10 mouse cellular contexts compared by ENCODE assay signal in genomic region chr9:62181182-62181830, GRCm38 (mm10). TPM values are rescaled to one million over a fixed set of nuclear protein-coding genes. Genes with fewer than 3 reads are reported as not detected.
A peak's percentile ranks its signal among the peaks of the same experiment; 100 is the strongest.
DNase-seq lines count a peak whose midpoint lies in the region; ATAC-seq lines count a peak whose summit lies in the region.
"Had no signal": no experiment of that assay in that cellular context is flagged by ENCODE, and none has a peak within 500 bp of the region (broad histone marks: within the 10 kb centered on the region; RNA-seq: fewer than 3 reads in every experiment).

No protein-coding gene starts in this region.

- H3K9me3 ChIP-seq in heart, embryonic 10.5 days: no peaks in the 10 kb centered on the region
- no peaks in the 10 kb centered on the region for H3K9me3 ChIP-seq in forebrain, embryonic 11.5 days (ENCODE audit: control insufficient read depth, low read length)
- H3K9me3 ChIP-seq in intestine, embryonic 16.5 days (ENCODE audit: control insufficient read depth, low read length): no peaks in the 10 kb centered on the region
- no peaks in the 10 kb centered on the region for H3K9me3 ChIP-seq in neural tube, embryonic 14.5 days (ENCODE audit: control insufficient read depth, low read length)
- H3K9me3 ChIP-seq: limb, embryonic 15.5 days had no signal

- H3K27me3 ChIP-seq in heart, embryonic 10.5 days (ENCODE audit: insufficient read depth, poor library complexity, severe bottlenecking): no peaks in the 10 kb centered on the region
- no peaks in the 10 kb centered on the region; the same call in 1 of the 2 replicates for H3K27me3 ChIP-seq in forebrain, embryonic 11.5 days (ENCODE audit: control insufficient read depth, insufficient read depth, low read length)
- H3K27me3 ChIP-seq in intestine, embryonic 16.5 days (replicated peaks; ENCODE audit: control insufficient read depth, insufficient read depth, low read length): no peaks in the 10 kb centered on the region
- no peaks in the 10 kb centered on the region for H3K27me3 ChIP-seq in neural tube, embryonic 14.5 days (ENCODE audit: control insufficient read depth, insufficient read depth, low read length)
- H3K27me3 ChIP-seq: limb, embryonic 15.5 days had no signal

- no peaks in the 10 kb centered on the region for H3K36me3 ChIP-seq in heart, embryonic 10.5 days
- no peaks in the 10 kb centered on the region for H3K36me3 ChIP-seq in forebrain, embryonic 11.5 days (ENCODE audit: control insufficient read depth, insufficient read depth, low read length)
- H3K36me3 ChIP-seq in intestine, embryonic 16.5 days (ENCODE audit: control insufficient read depth, insufficient read depth, low read length): no peaks in the 10 kb centered on the region
- no peaks in the 10 kb centered on the region for H3K36me3 ChIP-seq in neural tube, embryonic 14.5 days (ENCODE audit: control insufficient read depth, insufficient read depth, low read length)
- H3K36me3 ChIP-seq: limb, embryonic 15.5 days had no signal

- 66% methylated on average over 9 of the region's 9 CpGs for WGBS in heart, embryonic 10.5 days
- WGBS in forebrain, embryonic 11.5 days: 24% methylated on average over 9 of the region's 9 CpGs
- WGBS in intestine, embryonic 16.5 days: 39% methylated on average over 9 of the region's 9 CpGs
- WGBS in neural tube, embryonic 14.5 days: 16% methylated on average over 9 of the region's 9 CpGs

- H3K4me2 ChIP-seq in forebrain, embryonic 11.5 days (ENCODE audit: low read depth, low read length, severe bottlenecking): peak overlapping the region; percentile 15; the same call in 1 of the 2 replicates
- H3K4me2 ChIP-seq in intestine, embryonic 16.5 days (ENCODE audit: low read depth, low read length): no peak overlapping the region
- no peak overlapping the region; the same call in 1 of the 2 replicates for H3K4me2 ChIP-seq in neural tube, embryonic 14.5 days (ENCODE audit: low read depth, low read length)
- H3K4me2 ChIP-seq: limb, embryonic 15.5 days had no signal

- H3K4me3 ChIP-seq in heart, embryonic 10.5 days: no peak overlapping the region
- no peak overlapping the region for H3K4me3 ChIP-seq in forebrain, embryonic 11.5 days (ENCODE audit: low read depth, low read length)
- H3K4me3 ChIP-seq in intestine, embryonic 16.5 days (ENCODE audit: low read length): no peak overlapping the region
- no peak overlapping the region for H3K4me3 ChIP-seq in neural tube, embryonic 14.5 days (ENCODE audit: low read depth, low read length)
- H3K4me3 ChIP-seq: limb, embryonic 15.5 days had no signal

- peaks cover 14% of the 10 kb centered on the region; the same call in 1 of the 2 replicates for H3K4me1 ChIP-seq in heart, embryonic 10.5 days
- peaks cover 12% of the 10 kb centered on the region; the same call in 1 of the 2 replicates for H3K4me1 ChIP-seq in forebrain, embryonic 11.5 days (replicated peaks; ENCODE audit: control insufficient read depth, insufficient read depth, low read length)
- H3K4me1 ChIP-seq in intestine, embryonic 16.5 days (ENCODE audit: control insufficient read depth, insufficient read depth, low read length): no peaks in the 10 kb centered on the region
- peaks cover 22% of the 10 kb centered on the region for H3K4me1 ChIP-seq in neural tube, embryonic 14.5 days (ENCODE audit: control insufficient read depth, insufficient read depth, low read length)

- H3K27ac ChIP-seq in heart, embryonic 10.5 days: 0 out of 2 replicates have a peak overlapping the region, but pooled peaks have one; percentile 2
- H3K27ac ChIP-seq in forebrain, embryonic 11.5 days (ENCODE audit: low read depth, low read length): no peak overlapping the region
- H3K27ac ChIP-seq in intestine, embryonic 16.5 days (ENCODE audit: low read length): no peak overlapping the region
- peak overlapping the region; percentile 84 for H3K27ac ChIP-seq in neural tube, embryonic 14.5 days (ENCODE audit: low read depth, low read length)
- H3K27ac ChIP-seq: limb, embryonic 15.5 days had no signal

- ATAC-seq in forebrain, embryonic 11.5 days (replicated peaks; ENCODE audit: low FRiP score): peak; percentile 78; the same call in 1 of the 2 replicates
- ATAC-seq in intestine, embryonic 16.5 days: 0 out of 2 replicates have a peak, but pooled peaks have one; percentile 31
- peak; percentile 93 for ATAC-seq in neural tube, embryonic 14.5 days (ENCODE audit: low read depth)

- no peak for DNase-seq in heart, embryonic 10.5 days (ENCODE audit: low spot score)
- DNase-seq in heart, adult 8-10 months (ENCODE audit: low spot score): no peak
- DNase-seq in forebrain, embryonic 11.5 days (ENCODE audit: low spot score): peak; percentile 66
- no peak for DNase-seq in heart, postnatal 4 days
- no peak for DNase-seq in kidney, adult 18-20 months
- DNase-seq in cerebellum, postnatal 14 days: no peak
- DNase-seq: lung, postnatal 14 days had no signal

- no peak overlapping the region for H3K9ac ChIP-seq in forebrain, embryonic 11.5 days (ENCODE audit: low read length)
- H3K9ac ChIP-seq in intestine, embryonic 16.5 days (ENCODE audit: low read depth, low read length): no peak overlapping the region
- H3K9ac ChIP-seq in neural tube, embryonic 14.5 days (replicated peaks; ENCODE audit: low read depth, low read length): no peak overlapping the region
- H3K9ac ChIP-seq: limb, embryonic 15.5 days had no signal

RNA-seq across cellular contexts. Expression of gene Glce, which starts 58.9 kb away (rescaled TPM):
- 15.6 and 17.6 TPM in 2 replicates for polyA plus RNA-seq in heart, embryonic 10.5 days (2016; fragmentation: Nextera tagmentation; extraction: Ambion mirVana)
- total RNA-seq in heart, adult 8-10 months (2022): 10 to 100 TPM in 3 of 4 experiments, 1 to 10 TPM in 1; 9.2 to 12.0 (median 11.0) TPM
- 18.4 and 19.5 TPM in 2 replicates for polyA plus RNA-seq in forebrain, embryonic 11.5 days (2014; fragmentation: Nextera tagmentation; extraction: Ambion mirVana)
- 16.0 and 16.1 TPM in 2 replicates for polyA plus RNA-seq in intestine, embryonic 16.5 days (2015; fragmentation: Nextera tagmentation; extraction: Ambion mirVana)
- polyA plus RNA-seq in neural tube, embryonic 14.5 days (2014; fragmentation: Nextera tagmentation; extraction: Ambion mirVana): 25.1 and 32.6 TPM in 2 replicates
- 10 to 100 TPM; 11.3 to 14.4 TPM for total RNA-seq in heart, postnatal 4 days (2021)

Comparison
In these comparisons a context has a peak if more than half of its experiments do, and no peak if none do; other contexts are left out.
1. H3K27ac ChIP-seq: peak in heart, embryonic 10.5 days (single experiment) and neural tube, embryonic 14.5 days (single experiment); none in forebrain, embryonic 11.5 days (single experiment) and intestine, embryonic 16.5 days (single experiment).
2. ATAC-seq: peak in every context shown above with its lines; median percentile 93 in neural tube, embryonic 14.5 days; 78 in forebrain, embryonic 11.5 days; 31 in intestine, embryonic 16.5 days.